Mouse (Mus musculus): ENCODE data around the gene Tmem121b.

Gene Tmem121b

DNA sequence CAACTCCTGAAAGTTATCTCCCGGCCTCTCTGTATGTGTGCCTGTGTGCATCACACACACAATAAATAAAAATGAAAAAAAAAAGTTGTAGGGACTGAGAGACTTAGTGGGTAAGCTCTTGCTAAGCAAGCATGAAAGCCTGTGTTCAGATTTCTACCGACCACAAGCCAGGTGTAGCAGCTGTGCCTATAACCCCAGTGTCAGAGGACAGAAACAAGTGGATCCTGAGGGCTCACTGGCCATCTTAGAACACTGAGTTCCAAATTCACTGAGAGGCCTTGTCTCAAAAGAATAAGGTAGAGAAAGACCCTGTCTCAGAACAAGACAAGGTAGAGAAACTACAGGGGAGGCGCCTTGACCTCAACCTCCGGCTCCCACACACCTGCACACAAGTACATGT lies 25.3 kb downstream of the Tmem121b start:
- in situ Hi-C loops (cut with MboI; ENCODE audit: unreplicated experiment in 2 of 2), result loop anchor here in 1 of 2 experiments (10.0 to 25.0 kb wide), 3 partner anchors 177 to 1081 kb away; partner anchors contain the start of gene Fbxl14

DNA sequence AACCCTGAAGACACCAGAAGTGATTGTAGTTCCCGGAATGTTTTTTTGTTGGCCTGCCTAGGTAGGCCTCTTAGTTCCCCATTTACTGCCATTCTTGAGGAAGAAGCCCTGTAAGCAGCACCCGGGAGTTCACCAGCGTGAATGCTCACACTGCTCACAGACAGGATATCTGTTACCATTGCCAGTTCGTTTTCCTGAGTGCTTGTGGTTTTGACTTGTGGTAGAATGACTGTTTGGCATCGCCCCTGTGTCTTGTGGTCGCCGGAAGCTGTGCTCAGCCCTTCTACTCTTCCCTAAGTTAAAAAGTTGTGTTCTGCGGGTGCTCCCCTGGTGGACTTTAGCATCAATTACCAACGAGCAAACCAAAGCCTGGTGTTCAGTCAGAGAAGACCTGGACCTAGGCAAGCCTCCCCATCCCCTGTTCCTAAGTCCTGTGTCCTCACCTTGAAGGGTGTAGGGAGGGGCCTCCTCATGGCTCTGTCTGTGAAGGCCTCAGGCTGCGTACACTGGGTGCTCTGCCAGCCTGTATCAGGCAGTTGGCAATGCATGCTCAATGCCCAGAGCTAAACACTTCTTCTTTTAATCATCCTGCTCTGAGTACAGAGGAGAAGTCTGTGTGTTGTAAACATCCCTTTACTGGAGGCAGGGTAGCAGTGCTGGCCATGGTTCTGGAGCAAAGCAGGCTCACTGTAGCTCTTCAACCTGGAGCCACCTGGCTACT lies 26.8 kb downstream of the Tmem121b start:
- in situ Hi-C loops (cut with MboI; ENCODE audit: unreplicated experiment in 2 of 2), result loop anchor here in 1 of 2 experiments (10.0 to 25.0 kb wide), 3 partner anchors 178 to 1079 kb away; partner anchors contain the start of gene Fbxl14

DNA sequence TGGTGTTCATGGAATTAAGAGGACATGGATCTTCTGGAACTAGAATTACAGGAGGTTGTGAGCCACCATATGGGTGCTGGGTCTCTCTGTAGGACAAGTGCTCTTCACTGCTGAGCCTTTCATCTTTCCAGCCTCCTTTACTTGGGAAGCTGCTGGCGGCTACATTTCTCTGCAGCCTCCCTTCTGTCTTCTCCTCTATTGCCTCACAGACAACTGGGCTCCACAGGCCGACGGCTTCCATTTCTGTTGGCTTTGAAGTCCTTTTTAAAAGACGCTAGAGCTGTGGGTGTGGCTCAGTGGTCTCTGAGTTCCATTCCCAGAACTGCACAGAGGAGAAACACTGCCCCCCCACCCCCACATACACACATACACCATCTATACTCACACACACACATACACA lies 28.2 kb downstream of the Tmem121b start:
- in situ Hi-C loops (cut with MboI; ENCODE audit: unreplicated experiment in 2 of 2), result loop anchor here in 1 of 2 experiments (10.0 to 25.0 kb wide), 3 partner anchors 179 to 1078 kb away; partner anchors contain the start of gene Fbxl14

DNA sequence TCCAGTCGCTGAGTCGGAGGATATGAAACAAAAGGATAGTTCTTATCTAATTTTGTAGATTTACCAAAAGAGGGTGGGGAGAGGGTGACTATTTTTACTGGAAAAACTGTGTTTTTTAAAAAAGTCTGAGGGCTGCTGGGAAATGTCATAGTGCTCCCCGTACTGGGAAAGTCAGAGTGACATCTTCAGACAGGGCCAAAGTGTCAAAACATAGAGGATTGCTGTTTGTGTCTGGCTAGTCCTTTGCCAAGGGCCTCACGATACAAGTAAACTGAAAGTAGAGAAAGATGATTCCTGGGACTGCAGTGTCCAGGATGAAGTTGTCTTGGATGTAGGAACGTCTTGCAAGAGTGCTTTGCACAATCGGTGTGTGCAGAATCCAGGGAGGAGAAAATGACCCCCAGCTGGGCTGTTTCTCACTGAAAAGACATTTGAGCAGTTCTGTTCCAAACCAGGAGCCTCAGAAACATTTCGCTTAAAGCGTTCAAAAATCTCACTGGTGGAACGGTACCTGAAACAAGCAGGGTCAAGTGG lies 29.1 kb downstream of the Tmem121b start:
- in situ Hi-C loops (cut with MboI; ENCODE audit: unreplicated experiment in 2 of 2), result loop anchor here in 1 of 2 experiments (10.0 to 25.0 kb wide), 3 partner anchors 180 to 1077 kb away; partner anchors contain the start of gene Fbxl14

DNA sequence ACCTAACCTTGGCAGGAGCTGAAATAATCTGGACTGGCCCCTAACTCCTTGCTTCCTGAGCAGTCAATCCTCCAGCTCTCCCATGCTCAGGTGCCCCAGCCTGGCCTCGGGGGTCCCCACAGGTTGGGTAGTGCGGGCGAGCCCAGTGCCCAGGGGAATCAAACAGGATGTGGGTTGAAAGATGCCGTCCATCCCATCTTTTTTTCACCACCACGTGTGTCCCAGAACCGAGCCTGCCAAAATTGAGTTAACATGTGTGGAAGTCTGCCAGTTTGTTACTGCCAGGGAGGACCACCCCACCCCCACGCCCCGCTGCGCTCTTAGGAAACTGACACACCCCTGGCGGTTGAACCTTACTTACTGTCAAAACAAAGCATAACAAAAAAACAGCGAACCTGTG lies 29.7 kb downstream of the Tmem121b start:
- in situ Hi-C loops (cut with MboI; ENCODE audit: unreplicated experiment in 2 of 2), result loop anchor here in 1 of 2 experiments (10.0 to 25.0 kb wide), 3 partner anchors 181 to 1077 kb away; partner anchors contain the start of gene Fbxl14

DNA sequence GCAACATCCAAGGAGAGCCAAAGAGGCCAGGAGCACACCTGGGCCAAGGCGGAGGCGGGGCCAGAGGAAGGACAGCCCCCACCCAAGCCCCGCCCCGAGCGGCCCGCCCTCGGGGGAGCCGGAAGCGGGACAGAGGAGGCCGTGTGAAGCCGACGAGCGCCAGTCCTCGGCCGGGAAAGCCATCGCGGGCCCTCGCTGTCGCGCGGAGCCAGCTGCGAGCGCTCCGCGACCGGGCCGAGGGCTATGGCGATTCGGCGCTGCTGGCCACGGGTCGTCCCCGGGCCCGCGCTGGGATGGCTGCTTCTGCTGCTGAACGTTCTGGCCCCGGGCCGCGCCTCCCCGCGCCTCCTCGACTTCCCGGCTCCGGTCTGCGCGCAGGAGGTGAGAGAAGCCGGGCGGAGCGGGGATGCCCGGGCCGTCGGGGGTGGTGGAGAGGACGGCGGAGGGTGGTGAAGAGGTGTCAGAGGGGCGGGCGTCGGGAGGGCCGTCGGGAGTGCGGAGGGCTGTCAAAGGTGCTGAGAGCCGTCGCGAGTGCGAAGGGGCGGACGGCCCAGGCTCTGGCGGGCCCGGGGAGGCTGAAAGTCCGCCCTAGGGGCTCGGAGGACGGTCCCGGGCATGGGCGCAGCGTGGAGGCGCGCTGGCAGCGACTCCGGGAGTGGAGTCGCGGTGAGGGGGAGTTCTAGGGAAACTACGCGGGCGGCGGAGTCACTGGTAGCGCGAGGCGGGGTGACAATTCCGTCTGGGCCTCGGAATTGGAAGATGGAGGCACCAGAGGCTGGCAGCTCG lies 30.3 kb downstream of the Tmem121b start, which contains the start of gene Il17ra:
Gene Il17ra (plus strand): TSS at position 162 of the 786 bp plus-strand sequence.
- in situ Hi-C loops (cut with MboI; ENCODE audit: unreplicated experiment in 2 of 2), result loop anchor here in 1 of 2 experiments (10.0 to 25.0 kb wide), 3 partner anchors 182 to 1076 kb away; partner anchors contain the start of gene Fbxl14

DNA sequence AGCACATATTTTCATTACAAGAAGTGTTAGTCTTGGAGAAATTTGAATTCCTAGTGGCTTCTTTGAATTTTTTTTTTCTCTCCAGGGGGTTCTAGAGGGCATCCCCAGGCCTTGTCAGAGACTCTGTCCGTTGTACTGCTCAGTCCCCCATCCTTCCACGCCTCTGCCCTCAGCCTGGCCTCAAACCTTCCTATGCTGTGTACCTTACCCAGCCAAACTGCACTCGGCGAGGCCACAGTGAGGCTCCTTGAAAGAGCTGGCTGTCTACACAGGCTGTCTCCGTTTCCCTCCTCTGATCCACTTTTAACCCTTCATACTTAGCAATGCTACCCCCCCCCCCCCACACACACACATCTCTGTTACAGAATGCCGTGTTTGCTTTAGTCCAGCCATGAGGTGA lies 31.4 kb downstream of the Tmem121b start:
- in situ Hi-C loops (cut with MboI; ENCODE audit: unreplicated experiment in 2 of 2), result loop anchor here in 1 of 2 experiments (10.0 to 25.0 kb wide), 3 partner anchors 183 to 1075 kb away; partner anchors contain the start of gene Fbxl14

DNA sequence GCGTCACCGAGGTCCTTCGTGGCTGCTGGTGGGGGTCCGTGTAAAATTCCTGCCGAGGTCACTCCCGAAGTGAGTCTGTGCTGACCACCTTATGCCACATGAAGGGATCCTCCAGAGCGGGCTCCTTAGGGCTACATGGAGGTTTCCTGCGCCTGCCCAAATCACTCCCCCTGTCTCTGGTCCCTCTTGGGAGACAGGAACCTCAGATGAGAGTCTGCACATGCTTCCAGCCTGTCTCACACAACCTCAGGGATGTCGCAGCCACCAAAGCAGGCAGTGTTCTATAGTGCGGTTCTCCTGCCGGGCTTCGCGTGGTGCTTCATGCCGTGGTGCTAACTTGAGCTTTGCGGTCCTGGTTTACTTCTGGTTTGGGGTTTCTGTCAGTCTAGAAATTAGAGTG lies 32.4 kb downstream of the Tmem121b start:
- in situ Hi-C loops (cut with MboI; ENCODE audit: unreplicated experiment in 2 of 2), result loop anchor here in 1 of 2 experiments (10.0 to 25.0 kb wide), 3 partner anchors 184 to 1074 kb away; partner anchors contain the start of gene Fbxl14

DNA sequence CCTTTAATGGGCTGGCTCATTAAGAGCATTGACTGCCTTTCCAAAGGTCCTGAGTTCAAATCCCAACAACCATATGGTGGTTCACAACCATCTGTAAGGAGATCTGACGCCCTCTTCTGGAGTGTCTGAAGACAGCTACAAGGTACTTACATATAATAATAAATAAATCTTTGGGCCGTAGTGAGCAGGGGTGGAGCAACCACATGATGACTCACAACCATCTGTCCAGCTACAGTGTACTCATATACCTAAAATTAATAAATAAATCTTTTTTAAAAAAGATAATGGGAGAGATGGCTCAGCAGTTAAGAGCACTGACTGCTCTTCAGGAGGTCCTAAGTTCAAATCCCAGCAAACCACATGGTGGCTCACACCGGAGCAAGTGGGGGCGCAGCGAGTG lies 35.9 kb downstream of the Tmem121b start:
- in situ Hi-C loops (cut with MboI; ENCODE audit: unreplicated experiment in 2 of 2), result loop anchor here in 1 of 2 experiments (25.0 kb wide), 2 partner anchors 970 to 1070 kb away; partner anchors contain the start of gene Fbxl14

DNA sequence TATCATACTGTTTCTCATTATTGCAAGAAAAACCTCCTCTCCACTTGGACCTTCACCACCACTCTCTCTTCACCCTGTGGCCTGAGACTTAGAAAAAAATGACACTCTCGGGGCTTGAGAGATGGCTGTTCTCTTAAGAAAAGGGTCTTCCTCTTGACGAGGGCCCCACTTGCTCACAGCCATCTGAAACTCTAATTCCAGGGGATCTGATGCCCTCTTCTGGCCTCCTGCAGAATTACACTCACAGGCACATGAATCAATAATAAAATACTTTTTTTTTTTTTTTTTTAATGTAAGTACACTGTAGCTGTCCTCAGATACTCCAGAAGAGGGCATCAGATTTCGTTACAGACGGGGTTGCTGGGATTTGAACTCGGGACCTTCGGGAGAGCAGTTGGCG lies 36.5 kb downstream of the Tmem121b start:
- in situ Hi-C loops (cut with MboI; ENCODE audit: unreplicated experiment in 2 of 2), result loop anchor here in 1 of 2 experiments (25.0 kb wide), 2 partner anchors 970 to 1070 kb away; partner anchors contain the start of gene Fbxl14

DNA sequence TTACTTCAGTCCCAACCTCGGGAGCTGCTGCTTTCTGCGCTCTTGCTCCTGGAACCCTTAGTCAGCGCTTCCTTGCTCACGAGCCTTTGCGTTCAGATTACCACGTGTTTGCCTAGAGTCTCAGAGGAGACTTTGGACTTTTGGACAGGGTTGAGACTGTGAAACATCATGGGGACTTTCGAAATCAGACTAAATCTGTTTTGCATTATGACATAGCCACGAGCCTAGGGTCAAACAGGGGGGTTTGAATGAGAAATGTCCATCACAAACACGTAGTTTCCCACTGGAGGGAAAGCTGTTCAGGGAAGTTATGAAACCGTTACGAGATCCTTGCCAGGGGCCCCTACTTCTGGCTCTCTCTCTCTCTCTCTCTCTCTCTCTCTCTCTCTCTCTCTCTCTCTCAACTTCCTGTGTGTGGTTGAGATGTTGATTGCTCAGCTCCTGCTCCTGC lies 39.0 kb downstream of the Tmem121b start:
- in situ Hi-C loops (cut with MboI; ENCODE audit: unreplicated experiment in 2 of 2), result loop anchor here in 1 of 2 experiments (25.0 kb wide), 2 partner anchors 967 to 1067 kb away; partner anchors contain the start of gene Fbxl14

DNA sequence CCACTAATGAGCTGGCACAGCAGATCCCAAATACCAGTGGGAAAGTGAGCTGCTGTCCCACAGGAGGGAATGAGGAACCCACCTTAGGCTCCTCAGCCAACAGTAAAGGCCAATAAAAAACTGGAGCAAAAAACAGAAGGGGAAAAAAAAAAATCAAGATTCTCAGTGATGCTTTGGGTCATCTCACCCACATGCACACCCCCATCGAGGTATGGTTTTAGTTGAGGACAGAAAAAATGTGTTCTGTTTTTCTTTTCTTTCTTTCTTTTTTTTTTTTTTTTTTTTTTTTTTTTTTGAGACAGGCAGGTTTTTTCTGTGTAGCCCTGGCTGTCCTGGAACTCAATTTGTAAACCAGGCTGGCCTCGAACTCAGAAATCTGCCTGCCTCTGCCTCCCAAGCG lies 40.1 kb downstream of the Tmem121b start:
- in situ Hi-C loops (cut with MboI; ENCODE audit: unreplicated experiment in 2 of 2), result loop anchor here in 1 of 2 experiments (25.0 kb wide), 2 partner anchors 966 to 1066 kb away; partner anchors contain the start of gene Fbxl14

DNA sequence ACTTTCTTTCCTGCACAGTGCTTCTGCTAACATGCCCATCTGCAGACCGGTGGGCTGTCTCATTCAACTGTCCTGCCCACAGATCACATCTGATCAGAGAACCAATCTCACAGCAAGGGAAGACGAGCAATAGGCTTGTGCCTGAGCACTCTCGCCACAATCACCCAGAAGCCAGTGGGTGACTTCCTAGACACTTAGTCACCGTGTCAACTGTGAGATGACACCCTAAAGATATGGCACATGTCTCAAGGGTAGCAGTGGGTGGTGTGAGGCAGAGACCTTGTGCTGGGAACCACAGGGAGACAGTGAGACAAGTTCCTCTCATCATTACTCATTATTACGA lies 40.5 kb downstream of the Tmem121b start:
- in situ Hi-C loops (cut with MboI; ENCODE audit: unreplicated experiment in 2 of 2), result loop anchor here in 1 of 2 experiments (25.0 kb wide), 2 partner anchors 966 to 1066 kb away; partner anchors contain the start of gene Fbxl14

DNA sequence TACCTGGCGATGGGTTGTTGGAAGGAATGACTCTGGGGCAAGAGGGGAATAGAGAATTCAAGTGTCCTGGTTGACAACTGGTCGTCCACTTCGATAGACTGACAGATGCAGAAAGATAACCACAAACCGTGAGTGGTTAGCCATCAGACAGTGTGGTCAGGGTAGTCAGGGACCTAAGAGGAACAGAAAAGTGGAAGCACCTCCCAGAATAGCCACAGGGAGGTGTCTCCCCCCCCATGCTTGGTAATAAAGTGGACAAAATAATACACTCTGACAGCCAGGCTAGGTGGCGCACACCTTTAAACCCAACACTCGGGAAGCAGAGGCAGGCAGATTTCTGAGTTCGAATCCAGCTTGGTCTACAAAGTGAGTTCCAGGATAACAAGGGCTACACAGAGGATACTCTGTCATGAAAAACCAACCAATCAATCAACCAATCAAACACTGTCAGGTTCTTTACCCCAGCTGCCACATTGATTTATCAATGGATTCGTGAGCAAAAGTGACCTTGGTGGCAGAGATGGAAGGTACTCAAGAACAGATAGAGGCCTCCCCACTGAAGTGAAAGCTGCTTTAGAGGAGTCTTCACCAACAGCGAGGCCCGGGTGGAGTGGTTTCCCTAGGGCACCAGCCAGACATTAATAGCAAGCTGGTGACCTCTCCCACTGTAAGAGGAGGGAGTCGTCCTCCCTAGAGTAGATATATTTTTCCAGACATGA lies 41.1 kb downstream of the Tmem121b start:
- in situ Hi-C loops (cut with MboI; ENCODE audit: unreplicated experiment in 2 of 2), result loop anchor here in 1 of 2 experiments (25.0 kb wide), 2 partner anchors 965 to 1065 kb away; partner anchors contain the start of gene Fbxl14

DNA sequence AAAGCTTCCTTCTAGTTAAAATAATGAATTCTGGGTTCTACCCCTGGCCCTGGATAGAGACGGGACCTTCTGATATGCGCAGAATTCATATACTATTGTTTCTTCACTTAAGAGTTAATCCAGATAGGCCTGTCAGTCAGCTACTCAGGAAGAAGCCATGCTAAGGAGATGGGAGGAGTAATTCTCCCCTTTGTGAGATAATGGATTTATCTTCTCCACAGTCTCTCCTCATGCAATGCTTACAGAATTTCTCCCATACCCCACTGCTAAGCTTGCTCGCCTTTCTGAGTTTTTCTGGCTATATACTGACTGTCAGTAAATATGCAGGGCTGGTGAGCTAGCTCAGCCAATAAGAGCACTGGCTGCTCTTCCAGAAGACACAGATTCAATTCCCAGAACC lies 43.4 kb downstream of the Tmem121b start:
- in situ Hi-C loops (cut with MboI; ENCODE audit: unreplicated experiment in 2 of 2), result loop anchor here in 1 of 2 experiments (25.0 kb wide), 2 partner anchors 963 to 1063 kb away; partner anchors contain the start of gene Fbxl14

DNA sequence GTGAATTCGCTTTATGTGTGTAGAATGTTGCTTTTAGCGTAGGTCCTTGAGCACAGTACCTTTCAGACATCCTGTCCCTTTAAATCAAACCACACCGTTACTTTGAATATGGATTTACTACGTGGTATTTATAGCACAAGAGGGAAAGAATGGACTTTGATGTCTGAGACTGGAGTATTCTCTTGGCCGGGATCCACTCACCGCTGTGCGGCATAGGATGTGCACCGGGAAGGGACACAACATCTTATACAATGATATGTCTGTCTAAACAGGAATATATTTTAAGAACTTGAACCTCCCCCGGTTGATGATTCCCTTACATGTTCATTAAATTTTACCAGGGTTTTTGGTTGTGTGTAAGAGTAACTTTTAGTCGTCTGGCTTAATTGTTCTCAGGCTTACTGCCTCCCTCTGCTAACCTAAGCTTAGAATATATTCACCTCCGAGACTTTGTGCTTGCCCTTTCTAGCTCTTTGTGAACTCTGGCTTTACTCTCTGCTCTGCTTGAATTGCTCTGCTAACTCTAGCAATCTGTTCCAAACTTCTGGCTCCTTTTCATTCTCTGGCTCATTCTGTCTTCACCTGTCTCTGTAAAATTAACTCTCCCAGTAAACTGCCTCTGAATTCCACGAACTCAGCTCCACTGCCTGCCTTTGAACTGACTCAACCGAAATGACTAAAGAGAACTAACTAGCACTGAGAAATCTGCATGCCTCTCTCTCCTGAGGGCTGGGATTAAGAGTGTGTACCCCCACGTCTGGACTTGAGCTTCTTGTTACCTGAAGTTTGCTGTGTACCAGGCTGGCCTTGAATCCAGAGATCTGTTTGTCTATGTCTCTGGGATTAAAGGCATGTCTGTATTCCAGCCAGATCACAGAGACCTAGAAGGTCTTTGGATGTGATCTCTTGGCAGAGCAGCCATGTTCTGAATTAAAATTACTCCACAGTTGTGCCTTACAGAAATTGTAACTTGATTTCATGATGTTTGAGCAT lies 49.9 kb downstream of the Tmem121b start:
- in situ Hi-C loops (cut with MboI; ENCODE audit: unreplicated experiment in 2 of 2), result no loop called here

DNA sequence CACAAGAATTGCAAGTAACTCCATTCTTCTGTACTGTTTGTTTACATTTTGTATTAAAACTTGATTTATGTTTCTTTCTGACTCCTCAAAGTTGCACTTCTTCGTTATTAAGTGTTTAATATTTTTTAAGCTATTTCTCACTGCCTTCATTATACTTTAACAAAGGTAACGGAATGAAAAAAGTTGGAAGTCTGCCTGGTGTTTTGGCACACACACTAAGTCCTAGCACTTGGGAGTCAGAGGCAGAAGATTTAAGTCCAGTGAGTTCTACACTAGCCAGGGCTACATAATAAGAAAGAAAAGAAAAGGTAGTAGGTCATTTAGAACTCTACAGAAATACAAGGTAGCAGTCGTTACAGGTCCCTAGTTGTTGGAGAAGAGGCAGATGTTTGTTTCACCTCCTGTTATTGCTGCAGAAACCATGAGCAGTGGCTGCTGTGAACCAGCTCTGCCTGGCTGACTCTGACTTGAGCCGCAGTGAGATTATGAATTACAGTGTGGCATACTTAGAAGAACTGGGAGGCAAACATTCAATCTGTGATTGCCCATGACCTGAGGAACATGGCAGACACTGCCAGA lies 51.3 kb downstream of the Tmem121b start:
- in situ Hi-C loops (cut with MboI; ENCODE audit: unreplicated experiment in 2 of 2), result no loop called here

All from v-Abl transformed pro-B cells (cell line).